Mouse (Mus musculus): ENCODE results near the gene Fam186b. TPM values are rescaled to one million over a fixed set of nuclear protein-coding genes. Genes with fewer than 3 reads are reported as not detected.
A peak's percentile ranks its signal among the peaks of the same experiment; 100 is the strongest.

The Fam186b gene
- polyA plus RNA-seq, 1 experiment from 2014 or later = 0.19 TPM

DNA sequence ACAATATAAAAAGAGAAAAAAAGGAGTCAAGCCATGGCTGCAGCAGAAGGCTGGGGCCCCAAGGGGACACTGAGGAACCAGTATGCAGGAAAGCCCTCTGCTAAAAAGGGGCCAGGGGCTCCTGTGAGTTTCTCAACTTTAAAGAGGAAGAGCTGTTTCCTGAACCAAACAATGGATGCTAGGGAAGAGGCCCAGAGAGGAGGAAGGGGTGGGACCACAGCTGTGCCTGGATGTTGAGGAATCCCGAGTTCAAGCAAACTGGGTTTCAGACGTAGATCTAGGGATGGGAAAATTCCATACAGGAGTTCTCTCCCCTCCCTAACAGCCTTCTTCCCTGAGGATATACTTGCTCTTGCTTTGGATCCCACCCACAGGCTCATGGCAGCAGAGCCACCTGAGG lies 30.7 kb upstream of the Fam186b start:
- H3K27ac ChIP-seq (ENCODE audit: low read depth, low read length) = no peak overlapping the region
- DNase-seq (ENCODE audit: low spot score, missing footprints) (no peak), ATAC-seq (ENCODE audit: low FRiP score) (no peak)
- H3K4me1 ChIP-seq (ENCODE audit: control insufficient read depth, insufficient read depth, low read length) = no peaks in the 10 kb centered on the region; the same call in 1 of the 2 replicates
- no peak overlapping the region for H3K4me3 ChIP-seq (ENCODE audit: low read depth, low read length)
- H3K9me3 ChIP-seq (ENCODE audit: control insufficient read depth, low read length) = no peaks in the 10 kb centered on the region
- WGBS = 72% methylated on average over 2 of the region's 2 CpGs
- H3K4me2 ChIP-seq = no peak overlapping the region
- peaks cover 16% of the 10 kb centered on the region for H3K36me3 ChIP-seq (ENCODE audit: control insufficient read depth, insufficient read depth, low read length)
- no peak overlapping the region for H3K9ac ChIP-seq (ENCODE audit: low read length)
- no peaks in the 10 kb centered on the region for H3K27me3 ChIP-seq (ENCODE audit: control insufficient read depth, insufficient read depth, low read length)

- Histone ChIP-seq H3K4me2 (no peak overlapping the region), H3K9me3 (ENCODE audit: control insufficient read depth, low read length) (no peaks in the 10 kb centered on the region), H3K9ac (ENCODE audit: low read length) (no peak overlapping the region), H3K4me1 (ENCODE audit: control insufficient read depth, insufficient read depth, low read length) (no peaks in the 10 kb centered on the region), H3K36me3 (ENCODE audit: control insufficient read depth, insufficient read depth, low read length) (peaks cover 19% of the 10 kb centered on the region), H3K27ac (ENCODE audit: low read depth, low read length) (no peak overlapping the region), H3K4me3 (ENCODE audit: low read depth, low read length) (no peak overlapping the region), H3K27me3 (ENCODE audit: control insufficient read depth, insufficient read depth, low read length) (no peaks in the 10 kb centered on the region)
- no peak for ATAC-seq (ENCODE audit: low FRiP score)
- WGBS = 93% methylated on average over 6 of the region's 6 CpGs
- DNase-seq (ENCODE audit: low spot score, missing footprints) = no peak
Measured at GRCm38 (mm10) chr15:99325598-99325997, 29.9 kb upstream of the Fam186b start.

GRCm38 (mm10) chr15:99324151-99324550 lies 28.5 kb upstream of the Fam186b start:
- H3K9ac ChIP-seq (ENCODE audit: low read length) = no peak overlapping the region
- no peak for DNase-seq (ENCODE audit: low spot score, missing footprints)
- WGBS = 86% methylated on average over 9 of the region's 9 CpGs
- no peak for ATAC-seq (ENCODE audit: low FRiP score)
- H3K4me3 ChIP-seq (ENCODE audit: low read depth, low read length) = no peak overlapping the region
- H3K4me1 ChIP-seq (ENCODE audit: control insufficient read depth, insufficient read depth, low read length) = no peaks in the 10 kb centered on the region
- H3K36me3 ChIP-seq (ENCODE audit: control insufficient read depth, insufficient read depth, low read length) = peaks cover 19% of the 10 kb centered on the region
- H3K9me3 ChIP-seq (ENCODE audit: control insufficient read depth, low read length) = no peaks in the 10 kb centered on the region
- no peak overlapping the region for H3K4me2 ChIP-seq
- H3K27me3 ChIP-seq (ENCODE audit: control insufficient read depth, insufficient read depth, low read length) = no peaks in the 10 kb centered on the region
- no peak overlapping the region for H3K27ac ChIP-seq (ENCODE audit: low read depth, low read length)

DNA sequence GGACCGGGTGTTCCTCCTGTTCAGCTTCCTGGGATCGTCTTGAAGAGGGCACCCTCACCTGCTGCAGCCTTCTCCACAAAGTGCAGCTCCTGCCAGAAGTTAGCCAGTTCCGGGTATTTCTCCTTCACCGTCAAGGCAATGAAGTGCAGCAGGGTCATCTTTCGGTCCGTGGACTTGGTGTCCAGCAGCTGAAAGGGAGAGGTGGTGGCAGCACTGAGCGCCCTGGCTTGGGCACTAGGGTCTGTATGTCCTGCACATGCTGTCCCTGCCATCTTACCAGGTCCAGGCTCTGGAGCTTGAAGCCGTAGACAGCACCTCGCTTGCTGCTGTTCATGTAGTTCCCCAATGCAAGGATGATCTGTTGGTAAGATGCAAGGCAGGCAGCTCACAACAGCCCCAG lies 25.3 kb upstream of the Fam186b start:
- ATAC-seq (ENCODE audit: low FRiP score) (no peak), DNase-seq (ENCODE audit: low spot score, missing footprints) (no peak)
- H3K4me1 ChIP-seq (ENCODE audit: control insufficient read depth, insufficient read depth, low read length) = no peaks in the 10 kb centered on the region
- no peaks in the 10 kb centered on the region for H3K27me3 ChIP-seq (ENCODE audit: control insufficient read depth, insufficient read depth, low read length)
- 86% methylated on average over 9 of the region's 9 CpGs for WGBS
- no peaks in the 10 kb centered on the region for H3K9me3 ChIP-seq (ENCODE audit: control insufficient read depth, low read length)
- no peak overlapping the region for H3K4me2 ChIP-seq
- H3K27ac ChIP-seq (ENCODE audit: low read depth, low read length) = no peak overlapping the region
- peaks cover 31% of the 10 kb centered on the region for H3K36me3 ChIP-seq (ENCODE audit: control insufficient read depth, insufficient read depth, low read length)
- H3K4me3 ChIP-seq (ENCODE audit: low read depth, low read length) = no peak overlapping the region
- H3K9ac ChIP-seq (ENCODE audit: low read length) = no peak overlapping the region

GRCm38 (mm10) chr15:99320168-99320674 lies 24.5 kb upstream of the Fam186b start:
- H3K4me2 ChIP-seq = no peak overlapping the region
- H3K9me3 ChIP-seq (ENCODE audit: control insufficient read depth, low read length) = no peaks in the 10 kb centered on the region
- H3K4me3 ChIP-seq (ENCODE audit: low read depth, low read length) = no peak overlapping the region
- H3K36me3 ChIP-seq (ENCODE audit: control insufficient read depth, insufficient read depth, low read length) = peaks cover 30% of the 10 kb centered on the region
- H3K9ac ChIP-seq (ENCODE audit: low read length) = no peak overlapping the region
- no peaks in the 10 kb centered on the region for H3K27me3 ChIP-seq (ENCODE audit: control insufficient read depth, insufficient read depth, low read length)
- ATAC-seq (ENCODE audit: low FRiP score) = no peak
- no peaks in the 10 kb centered on the region for H3K4me1 ChIP-seq (ENCODE audit: control insufficient read depth, insufficient read depth, low read length)
- DNase-seq (ENCODE audit: low spot score, missing footprints) = no peak
- WGBS = 86% methylated on average over 10 of the region's 10 CpGs
- no peak overlapping the region for H3K27ac ChIP-seq (ENCODE audit: low read depth, low read length)

- DNase-seq (ENCODE audit: low spot score, missing footprints) (no peak), ATAC-seq (ENCODE audit: low FRiP score) (no peak)
- Histone ChIP-seq H3K4me1 (ENCODE audit: control insufficient read depth, insufficient read depth, low read length) (no peaks in the 10 kb centered on the region), H3K4me3 (ENCODE audit: low read depth, low read length) (no peak overlapping the region), H3K27ac (ENCODE audit: low read depth, low read length) (no peak overlapping the region), H3K9me3 (ENCODE audit: control insufficient read depth, low read length) (no peaks in the 10 kb centered on the region), H3K36me3 (ENCODE audit: control insufficient read depth, insufficient read depth, low read length) (peaks cover 28% of the 10 kb centered on the region), H3K4me2 (no peak overlapping the region), H3K9ac (ENCODE audit: low read length) (no peak overlapping the region), H3K27me3 (ENCODE audit: control insufficient read depth, insufficient read depth, low read length) (no peaks in the 10 kb centered on the region)
- WGBS = 84% methylated on average over 3 of the region's 3 CpGs
Measured at GRCm38 (mm10) chr15:99319411-99319871, 23.8 kb upstream of the Fam186b start.

DNA sequence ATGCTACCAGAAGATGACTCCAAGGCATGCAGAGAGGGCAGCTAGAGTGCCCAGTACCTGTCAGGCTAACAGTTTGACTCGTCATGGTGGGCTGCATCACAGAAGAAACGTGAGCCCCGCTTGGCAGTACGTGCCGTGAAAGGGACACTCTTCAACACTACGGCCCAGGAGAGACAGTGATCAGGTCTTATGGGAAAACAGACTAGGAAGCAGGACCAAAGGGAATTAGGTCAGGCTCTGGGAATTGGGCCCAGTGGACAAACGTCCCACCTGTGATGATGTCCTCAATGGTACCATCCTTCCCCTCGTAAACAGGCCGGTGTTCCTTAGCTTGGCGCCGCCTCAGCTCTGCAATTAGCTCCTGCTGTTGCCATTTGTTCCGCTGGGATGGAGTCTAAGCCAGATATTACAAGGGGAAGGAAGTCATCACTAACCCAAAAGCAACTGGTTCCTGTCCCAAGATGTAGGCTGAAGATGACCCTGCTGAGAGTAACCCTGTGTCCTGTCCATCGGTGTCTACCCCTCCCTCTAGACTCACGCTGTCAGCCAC lies 23.2 kb upstream of the Fam186b start:
- WGBS = 88% methylated on average over 14 of the region's 14 CpGs
- Histone ChIP-seq H3K9me3 (ENCODE audit: control insufficient read depth, low read length) (no peaks in the 10 kb centered on the region), H3K4me2 (no peak overlapping the region), H3K27ac (ENCODE audit: low read depth, low read length) (no peak overlapping the region), H3K36me3 (ENCODE audit: control insufficient read depth, insufficient read depth, low read length) (peaks cover 28% of the 10 kb centered on the region), H3K4me1 (ENCODE audit: control insufficient read depth, insufficient read depth, low read length) (no peaks in the 10 kb centered on the region), H3K27me3 (ENCODE audit: control insufficient read depth, insufficient read depth, low read length) (no peaks in the 10 kb centered on the region), H3K9ac (ENCODE audit: low read length) (no peak overlapping the region), H3K4me3 (ENCODE audit: low read depth, low read length) (no peak overlapping the region)
- ATAC-seq (ENCODE audit: low FRiP score) = no peak
- DNase-seq (ENCODE audit: low spot score, missing footprints) = no peak

- H3K9me3 ChIP-seq (ENCODE audit: control insufficient read depth, low read length) = no peaks in the 10 kb centered on the region
- no peak overlapping the region for H3K4me2 ChIP-seq
- DNase-seq (ENCODE audit: low spot score, missing footprints) = no peak
- no peaks in the 10 kb centered on the region for H3K4me1 ChIP-seq (ENCODE audit: control insufficient read depth, insufficient read depth, low read length)
- no peak overlapping the region for H3K9ac ChIP-seq (ENCODE audit: low read length)
- H3K27ac ChIP-seq (ENCODE audit: low read depth, low read length) = no peak overlapping the region
- WGBS = 90% methylated on average over 6 of the region's 6 CpGs
- peaks cover 28% of the 10 kb centered on the region for H3K36me3 ChIP-seq (ENCODE audit: control insufficient read depth, insufficient read depth, low read length)
- no peaks in the 10 kb centered on the region for H3K27me3 ChIP-seq (ENCODE audit: control insufficient read depth, insufficient read depth, low read length)
- ATAC-seq (ENCODE audit: low FRiP score) = no peak
- no peak overlapping the region for H3K4me3 ChIP-seq (ENCODE audit: low read depth, low read length)
Measured at GRCm38 (mm10) chr15:99318071-99318470, 22.4 kb upstream of the Fam186b start.

DNA sequence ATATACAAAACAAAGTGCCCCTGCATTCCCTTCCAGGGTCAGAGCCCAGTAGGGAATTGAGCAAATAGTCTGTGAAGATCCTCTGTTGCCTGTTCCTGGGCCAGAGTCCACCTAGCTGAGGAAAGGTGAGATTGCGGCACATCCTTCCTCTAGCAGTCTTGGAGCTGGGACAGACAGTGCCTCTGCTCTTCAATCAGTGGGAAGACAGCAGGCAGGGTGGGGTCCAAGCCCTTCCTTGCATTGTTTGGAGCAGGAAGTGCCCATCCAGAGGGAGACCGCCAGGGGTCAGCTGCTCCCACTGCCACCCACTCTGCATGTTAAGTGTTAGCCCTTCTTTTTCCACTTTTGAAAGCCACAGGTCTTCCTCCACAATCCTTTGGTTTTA lies 21.6 kb upstream of the Fam186b start:
- ATAC-seq (ENCODE audit: low FRiP score) = 0 out of 2 replicates have a peak, but pooled peaks have one; percentile 43
- no peak overlapping the region for H3K4me3 ChIP-seq (ENCODE audit: low read depth, low read length)
- no peak overlapping the region for H3K4me2 ChIP-seq
- H3K36me3 ChIP-seq (ENCODE audit: control insufficient read depth, insufficient read depth, low read length) = peaks cover 28% of the 10 kb centered on the region
- no peak for DNase-seq (ENCODE audit: low spot score, missing footprints)
- peak overlapping the region; percentile 30; the same call in 1 of the 2 replicates for H3K27ac ChIP-seq (ENCODE audit: low read depth, low read length)
- H3K4me1 ChIP-seq (ENCODE audit: control insufficient read depth, insufficient read depth, low read length) = no peaks in the 10 kb centered on the region
- H3K27me3 ChIP-seq (ENCODE audit: control insufficient read depth, insufficient read depth, low read length) = no peaks in the 10 kb centered on the region
- H3K9ac ChIP-seq (ENCODE audit: low read length) = peak overlapping the region; percentile 16; the same call in 1 of the 2 replicates
- 82% methylated on average over 2 of the region's 2 CpGs for WGBS
- H3K9me3 ChIP-seq (ENCODE audit: control insufficient read depth, low read length) = no peaks in the 10 kb centered on the region

Data from midbrain, embryonic 11.5 days (tissue).